Mouse (Mus musculus): ENCODE measurements around the gene Gm815. TPM values are rescaled to one million over a fixed set of nuclear protein-coding genes. Genes with fewer than 3 reads are reported as not detected.
A peak's percentile ranks its signal among the peaks of the same experiment; 100 is the strongest.

The Gm815 gene
- polyA plus RNA-seq, 1 experiment from 2014 or later = not detected

DNA sequence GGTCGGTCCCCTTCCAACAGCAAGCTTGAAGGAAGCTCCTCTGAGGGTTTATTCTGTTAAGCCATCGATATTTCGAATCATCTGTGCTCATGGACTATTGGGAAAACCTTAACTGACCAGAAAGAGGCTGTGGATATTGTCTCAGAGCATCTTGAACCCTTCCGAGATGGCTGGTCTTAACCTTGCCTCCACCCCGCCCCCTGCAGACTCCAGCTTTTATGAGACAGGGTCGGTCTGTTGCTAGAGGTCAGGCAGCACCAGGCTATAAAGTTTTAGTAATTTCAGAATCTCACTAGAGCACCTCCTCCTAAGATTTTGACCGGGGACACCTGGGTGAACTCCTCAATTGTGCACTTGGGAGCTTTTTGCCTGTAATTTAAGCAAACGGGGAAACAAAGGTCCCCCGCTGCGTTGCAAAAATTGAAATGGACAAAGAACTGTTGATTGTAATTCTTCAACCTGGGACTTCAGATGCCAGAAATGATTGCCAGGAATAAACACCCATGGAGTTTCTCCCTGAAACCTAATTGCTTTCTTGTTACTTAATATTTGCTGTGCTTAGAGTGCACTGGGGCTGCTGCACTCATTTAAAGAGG lies 8.4 kb upstream of the Gm815 start:
- ChIA-PET POLR2A (interaction anchor here (0.6 kb wide), 3 partner anchors 62 to 297 kb away, joined by 3 read pairs; no protein-coding TSS in a partner anchor), CTCF (interaction anchor here (1.2 kb wide), 1 partner anchor 15 kb away, joined by 3 read pairs; no protein-coding TSS in a partner anchor)
- no peak for DNase-seq (ENCODE audit: low read depth, low spot score)
- in situ Hi-C loops (cut with MboI; ENCODE audit: low pct_unique_long_range_greater_than_20kb) = no loop called here
- H3K27me3 ChIP-seq = no peaks in the 10 kb centered on the region
- no peak for ATAC-seq
- no peak for TF ChIP-seq CTCF (IDR thresholded peaks at IDR 0.05)

DNA sequence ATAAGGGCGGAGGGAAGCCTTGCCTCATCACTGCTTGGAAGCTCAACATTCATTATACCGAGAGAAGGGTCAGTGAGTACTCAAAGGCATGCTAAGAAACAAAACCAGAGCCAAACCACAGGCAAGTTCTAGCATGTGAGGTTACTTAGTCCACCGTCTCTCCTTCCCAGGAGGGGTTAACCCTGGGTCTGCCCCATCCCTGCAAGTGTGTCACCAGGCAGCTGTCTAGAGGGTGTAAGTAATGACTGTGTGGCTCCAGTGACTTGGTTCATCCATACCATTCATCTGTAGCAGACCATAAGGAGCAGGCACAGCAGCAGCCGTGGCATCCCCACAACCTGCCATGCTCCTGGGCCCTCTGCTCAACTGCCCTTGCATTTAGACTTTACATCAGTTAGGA lies 5.8 kb upstream of the Gm815 start:
- POLR2A ChIA-PET = interaction anchor here (0.6 kb wide), 1 partner anchor 57 kb away, joined by 5 read pairs; no protein-coding TSS in a partner anchor
- CTCF ChIA-PET = interaction anchor here (0.8 kb wide), 1 partner anchor 42 kb away, joined by 3 read pairs; no protein-coding TSS in a partner anchor
- ATAC-seq (no peak), DNase-seq (ENCODE audit: low read depth, low spot score) (no peak)
- in situ Hi-C loops (cut with MboI; ENCODE audit: low pct_unique_long_range_greater_than_20kb) = no loop called here
- TF ChIP-seq CTCF (IDR thresholded peaks at IDR 0.05) = no peak
- H3K27me3 ChIP-seq = no peaks in the 10 kb centered on the region

DNA sequence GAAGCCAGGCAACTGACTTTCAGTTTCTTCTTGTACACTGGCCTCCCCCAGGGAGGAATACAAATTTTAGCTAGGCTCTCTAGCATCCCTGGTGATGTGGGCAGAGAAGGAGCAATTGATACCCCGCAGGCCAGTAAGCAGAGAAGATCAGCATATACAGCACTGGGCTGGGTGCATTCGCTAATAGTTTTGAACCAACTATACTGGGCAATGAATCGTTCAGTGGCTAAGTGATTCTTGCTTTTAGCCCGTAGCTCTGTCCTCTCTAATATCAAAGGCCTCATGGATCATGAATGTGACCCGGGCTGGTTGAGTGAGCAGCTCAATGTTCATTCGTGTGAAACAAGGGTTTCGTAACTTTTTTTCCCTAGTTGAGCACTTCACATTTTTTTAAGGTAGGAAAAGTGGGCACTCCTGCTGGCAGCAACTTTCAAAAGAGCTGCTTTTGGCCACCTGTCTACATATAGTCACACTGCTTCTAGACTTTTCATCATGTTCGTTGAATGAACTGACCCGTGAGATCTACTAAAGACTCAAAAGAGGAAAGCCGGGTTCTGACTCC lies 3.7 kb upstream of the Gm815 start:
- POLR2A ChIA-PET = no interaction called here

DNA sequence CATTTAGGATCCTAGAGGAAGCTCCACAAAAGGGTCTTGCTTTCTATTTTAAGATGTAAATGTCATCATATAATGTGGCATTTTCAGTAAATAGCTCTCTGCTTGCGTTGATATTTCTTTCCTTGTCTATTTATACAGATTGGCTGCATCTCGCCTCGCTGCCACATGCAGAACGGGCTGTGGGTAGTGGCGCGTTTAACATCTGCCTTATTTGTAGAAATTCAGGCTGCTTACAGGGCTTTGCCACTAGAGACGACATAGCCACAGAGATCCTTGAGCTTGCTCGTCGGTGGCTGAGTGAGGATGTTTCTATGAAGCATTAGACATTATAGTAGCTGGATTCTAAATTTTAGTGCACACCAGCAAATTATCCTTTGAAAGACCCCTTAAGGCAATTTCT lies 2.5 kb downstream of the Gm815 start:
- no peak for DNase-seq (ENCODE audit: low read depth, low spot score)
- in situ Hi-C loops (cut with MboI; ENCODE audit: low pct_unique_long_range_greater_than_20kb) = no loop called here
- POLR2A ChIA-PET = no interaction called here

More for the DNA sequence above, 3.7 kb upstream of the Gm815 start:
- TF ChIP-seq CTCF (IDR thresholded peaks at IDR 0.05) = no peak
- ATAC-seq (no peak), DNase-seq (ENCODE audit: low read depth, low spot score) (no peak)
- in situ Hi-C loops (cut with MboI; ENCODE audit: low pct_unique_long_range_greater_than_20kb) = no loop called here
- CTCF ChIA-PET = no interaction called here
- H3K27me3 ChIP-seq = no peaks in the 10 kb centered on the region

DNA sequence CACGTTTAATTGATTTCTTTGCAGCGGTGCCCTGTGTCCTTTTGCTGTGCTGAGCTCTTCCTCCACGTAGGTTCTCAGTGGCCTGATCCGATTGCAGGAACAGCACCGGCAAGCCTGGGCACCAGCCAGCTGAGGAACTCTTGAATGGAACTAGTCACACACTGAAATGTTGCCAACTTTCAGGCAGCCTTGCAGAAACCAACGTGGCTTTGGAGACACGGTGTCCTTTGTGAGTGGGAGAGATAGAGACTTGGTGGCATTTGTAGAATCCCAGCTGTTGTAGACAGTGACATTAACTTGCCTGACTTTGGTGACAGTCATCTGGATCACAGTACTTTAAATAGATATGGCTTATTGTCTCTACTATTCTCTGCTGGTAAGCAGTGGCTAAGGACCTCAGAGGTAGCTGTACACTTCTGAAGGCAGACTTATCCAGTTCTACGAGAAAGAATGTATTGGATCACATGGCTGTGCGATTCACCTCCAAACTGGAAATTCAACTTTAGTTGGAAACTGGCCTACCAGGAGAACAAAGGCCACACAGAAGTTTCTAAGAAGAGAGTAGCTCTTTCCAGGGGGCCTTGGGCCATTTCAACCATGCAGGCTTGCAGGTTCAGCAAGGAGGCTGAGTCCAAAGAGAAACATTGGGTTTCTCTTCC lies 5.8 kb downstream of the Gm815 start:
- POLR2A ChIA-PET = interaction anchor here (0.6 to 1.2 kb wide), 2 partner anchors 15 to 21 kb away, joined by 3 read pairs; no protein-coding TSS in a partner anchor
- CTCF ChIA-PET = interaction anchor here (1.6 kb wide), 1 partner anchor 16 kb away, joined by 3 read pairs; no protein-coding TSS in a partner anchor
- H3K27me3 ChIP-seq = no peaks in the 10 kb centered on the region
- in situ Hi-C loops (cut with MboI; ENCODE audit: low pct_unique_long_range_greater_than_20kb) = no loop called here
- no peak for TF ChIP-seq CTCF (IDR thresholded peaks at IDR 0.05)
- ATAC-seq (no peak), DNase-seq (ENCODE audit: low read depth, low spot score) (no peak)

More for the DNA sequence above, 2.5 kb downstream of the Gm815 start:
- CTCF ChIA-PET = no interaction called here
- TF ChIP-seq CTCF (IDR thresholded peaks at IDR 0.05) = no peak
- no peaks in the 10 kb centered on the region for H3K27me3 ChIP-seq
- no peak for ATAC-seq

DNA sequence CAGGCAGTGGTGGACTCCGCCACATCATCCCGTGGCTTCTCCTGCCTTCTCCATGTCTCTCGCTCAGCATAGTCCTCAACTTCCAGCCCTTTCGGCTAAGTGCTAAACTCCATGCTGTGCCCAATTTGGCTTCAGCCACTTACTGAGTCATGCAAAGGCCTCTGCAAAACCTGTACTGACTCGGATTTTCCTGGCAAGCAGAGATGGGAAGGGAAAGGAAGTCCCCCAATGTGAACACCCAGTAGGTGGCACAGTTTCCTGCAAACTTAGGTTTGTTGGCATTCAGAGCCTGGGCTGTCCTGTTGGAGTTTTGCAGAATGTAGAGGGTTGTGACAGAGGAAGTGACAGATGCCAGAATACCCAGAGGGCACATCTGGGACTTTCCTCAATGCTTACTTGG lies 7.2 kb downstream of the Gm815 start:
- no peaks in the 10 kb centered on the region for H3K27me3 ChIP-seq
- in situ Hi-C loops (cut with MboI; ENCODE audit: low pct_unique_long_range_greater_than_20kb) = no loop called here
- peak; percentile 36 for TF ChIP-seq CTCF (IDR thresholded peaks at IDR 0.05)
- ChIA-PET CTCF (no interaction called here), POLR2A (no interaction called here)
- ATAC-seq (no peak), DNase-seq (ENCODE audit: low read depth, low spot score) (no peak)

DNA sequence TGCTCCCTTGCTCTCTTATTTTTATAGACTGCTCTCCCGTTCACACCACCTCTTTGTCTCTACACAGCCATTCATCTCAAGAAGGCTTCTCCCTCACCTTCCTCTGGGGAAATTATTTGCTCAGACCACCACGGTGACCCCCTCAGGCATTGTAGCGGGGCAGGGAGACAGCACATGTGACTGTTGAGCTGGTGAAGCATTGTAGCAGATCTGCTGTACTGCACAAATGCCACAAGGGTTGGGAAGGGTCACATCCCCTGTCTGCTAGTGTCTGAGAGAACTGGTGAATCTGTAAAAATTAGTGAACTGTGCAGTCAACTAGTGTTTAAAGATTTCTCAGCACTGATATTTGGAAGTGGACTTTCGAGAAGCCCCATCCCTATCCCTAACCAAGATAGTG lies 16.5 kb downstream of the Gm815 start:
- no peaks in the 10 kb centered on the region for H3K27me3 ChIP-seq
- no peak for ATAC-seq
- in situ Hi-C loops (cut with MboI; ENCODE audit: low pct_unique_long_range_greater_than_20kb) = no loop called here

DNA sequence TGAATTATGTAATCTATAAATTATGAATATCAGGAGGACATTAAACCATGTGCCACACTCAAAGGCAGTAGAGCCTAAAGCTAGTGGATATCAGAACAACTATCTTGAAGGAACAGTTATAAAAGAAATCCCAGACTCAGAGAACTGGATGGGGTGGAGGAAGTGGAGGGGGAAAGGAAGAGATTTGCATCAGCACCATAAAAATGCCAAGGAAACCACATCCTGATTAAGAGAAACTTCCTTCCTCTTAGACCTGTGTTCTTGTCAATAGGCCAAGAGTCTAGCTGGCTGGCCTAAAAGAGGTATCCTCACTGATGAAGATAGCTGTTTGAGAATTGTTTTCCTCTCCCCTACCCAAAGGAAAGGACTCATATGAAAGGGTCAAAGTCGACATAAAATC lies 28.6 kb downstream of the Gm815 start:
- no peaks in the 10 kb centered on the region for H3K27me3 ChIP-seq
- ChIA-PET CTCF (interaction anchor here (1.5 kb wide), 1 partner anchor 20 kb away, joined by 4 read pairs; no protein-coding TSS in a partner anchor), POLR2A (no interaction called here)
- TF ChIP-seq CTCF (IDR thresholded peaks at IDR 0.05) = no peak
- ATAC-seq (no peak), DNase-seq (ENCODE audit: low read depth, low spot score) (no peak)
- in situ Hi-C loops (cut with MboI; ENCODE audit: low pct_unique_long_range_greater_than_20kb) = no loop called here

More for the DNA sequence above, 16.5 kb downstream of the Gm815 start:
- no peak for TF ChIP-seq CTCF (IDR thresholded peaks at IDR 0.05)
- ChIA-PET CTCF (no interaction called here), POLR2A (no interaction called here)
- DNase-seq (ENCODE audit: low read depth, low spot score) = no peak

DNA sequence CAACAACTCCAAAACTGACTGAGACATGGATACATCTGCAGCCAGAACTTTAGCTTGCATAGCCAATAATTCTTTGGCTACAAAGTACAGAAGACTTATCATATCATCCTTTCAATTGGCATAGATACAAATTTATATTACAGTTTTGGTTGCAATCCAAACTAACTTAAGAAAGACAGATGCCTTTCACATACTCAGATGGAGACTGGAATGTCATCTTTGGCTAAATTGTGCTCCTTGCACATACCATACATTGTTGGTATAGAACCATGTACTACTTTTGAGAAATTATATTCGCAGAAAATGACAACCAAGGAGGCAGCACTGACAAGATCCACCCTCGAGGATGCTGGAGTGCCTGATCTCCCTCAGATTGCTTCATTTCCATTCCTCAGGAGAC lies 35.1 kb downstream of the Gm815 start:
- DNase-seq (ENCODE audit: low read depth, low spot score) (no peak), ATAC-seq (no peak)
- CTCF ChIA-PET = interaction anchor here (2.8 kb wide), 1 partner anchor 12 kb away, joined by 10 read pairs; no protein-coding TSS in a partner anchor
- H3K27me3 ChIP-seq = peaks cover 4% of the 10 kb centered on the region
- in situ Hi-C loops (cut with MboI; ENCODE audit: low pct_unique_long_range_greater_than_20kb) = no loop called here
- TF ChIP-seq CTCF (IDR thresholded peaks at IDR 0.05) = no peak
- POLR2A ChIA-PET = interaction anchor here (0.6 kb wide), 1 partner anchor 1540 kb away, joined by 7 read pairs; no protein-coding TSS in a partner anchor

DNA sequence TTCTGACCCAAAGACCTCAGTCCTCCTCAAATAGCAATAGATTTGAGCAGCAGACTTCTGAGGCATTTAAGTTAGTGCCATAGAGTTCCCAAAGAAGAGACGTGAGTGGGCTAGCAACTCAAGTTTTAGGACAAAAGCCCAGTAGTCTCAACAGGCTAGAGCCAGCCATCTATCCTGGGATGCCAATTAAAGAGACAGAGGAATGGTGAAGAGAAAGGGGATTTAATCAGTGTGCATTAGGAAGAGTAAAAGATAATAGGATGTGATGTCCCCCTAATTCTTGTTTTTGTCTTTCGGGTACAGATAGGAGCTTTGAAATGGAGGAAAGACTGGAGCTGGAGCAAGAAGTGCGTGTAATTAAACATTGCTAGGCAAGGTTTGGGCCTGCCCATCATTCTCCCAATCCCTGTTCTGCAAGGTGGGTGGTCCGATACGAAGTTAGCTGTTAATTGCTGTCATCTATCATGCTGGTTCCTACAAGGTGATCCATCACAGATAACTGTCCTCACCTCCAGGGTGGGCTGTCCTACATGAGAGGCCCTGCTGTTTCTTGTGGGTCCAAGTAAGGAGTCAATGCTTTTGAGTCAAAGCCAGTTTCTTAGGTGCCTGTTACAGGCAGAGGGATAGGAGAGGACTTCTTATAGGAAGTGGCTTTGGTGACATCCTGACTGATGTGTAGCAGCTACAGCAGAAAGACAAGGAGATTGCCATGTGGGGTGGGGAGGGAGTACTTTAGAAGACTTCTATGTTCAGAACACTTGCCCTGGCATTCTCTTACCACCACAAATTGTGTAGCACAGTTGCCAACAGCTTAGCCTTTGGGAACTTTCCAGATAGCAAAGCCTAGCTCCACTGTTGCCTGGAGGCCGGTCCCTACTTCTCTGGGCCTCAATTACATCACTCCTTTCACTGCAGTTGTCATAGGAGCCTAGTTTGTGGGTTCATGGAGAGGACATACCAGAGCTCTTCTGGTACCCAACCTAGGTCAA lies 44.9 kb downstream of the Gm815 start:
- no peak for ATAC-seq
- ChIA-PET CTCF (interaction anchor here (0.9 to 2.1 kb wide), 3 partner anchors 11 to 32 kb away, joined by 3 to 5 read pairs (median 5); no protein-coding TSS in a partner anchor), POLR2A (no interaction called here)
- no peak for TF ChIP-seq CTCF (IDR thresholded peaks at IDR 0.05)
- no peak for DNase-seq (ENCODE audit: low read depth, low spot score)
- no peaks in the 10 kb centered on the region for H3K27me3 ChIP-seq
- in situ Hi-C loops (cut with MboI; ENCODE audit: low pct_unique_long_range_greater_than_20kb) = no loop called here
